Mouse (Mus musculus) ES-E14 (cell line): ENCODE measurements at regions not wholly inside any gene's neighbourhood (a gene's known extent, or its start where the extent isn't known, plus 50 kb on each side); places are given as distances from the start of the nearest gene placed in this dataset.

Experiments
- CHD2 ChIP-seq: IDR thresholded peaks from 2 replicates; pipeline ENCODE4 v1.6.1; 2014; ENCODE audit warnings: mild to moderate bottlenecking, low read depth, low read length, inconsistent platforms
- HCFC1 ChIP-seq: IDR thresholded peaks from 2 replicates; pipeline ENCODE4 v1.6.1; 2012; ENCODE audit warnings: low read length, inconsistent platforms, borderline replicate concordance; ENCODE audit not compliant: insufficient read depth
- ZNF384 ChIP-seq: IDR thresholded peaks from 2 replicates; pipeline ENCODE4 v1.6.1; 2012; ENCODE audit warnings: low read depth, low read length, inconsistent platforms

DNA sequence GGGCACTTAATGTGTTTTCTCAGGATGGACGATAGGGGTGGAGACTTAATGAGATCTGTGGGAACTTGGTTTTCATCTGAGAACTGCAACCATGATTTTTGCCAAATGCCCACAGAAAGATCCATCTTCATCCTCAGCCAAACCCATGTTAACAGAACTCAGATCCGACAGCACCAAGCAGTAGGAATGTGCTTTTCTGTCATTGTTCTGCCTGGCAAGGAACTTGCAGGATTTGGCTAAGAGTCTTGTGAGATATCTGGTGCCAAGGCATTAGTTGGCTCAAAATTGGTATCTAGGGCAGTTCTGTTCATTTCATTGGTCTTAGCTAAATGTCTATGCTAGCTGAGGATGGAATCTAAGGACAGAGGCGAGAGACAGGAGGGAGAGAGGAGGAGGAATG is 182.7 kb upstream of the Adra1b start:
- no peak for TF ChIP-seq ZNF384
- TF ChIP-seq HCFC1 = no peak
- no peak for TF ChIP-seq CHD2
